Mouse (Mus musculus) bone marrow macrophage, adult 2 months (primary cell): Measurements from ENCODE around the gene Hes6.

ENCODE experiments used
- CTCF ChIP-seq: IDR thresholded peaks from 2 replicates; pipeline ENCODE4 v1.5.1; 2012; ENCODE audit warnings: low read depth, mild to moderate bottlenecking, low read length, moderate library complexity
- POLR2A ChIP-seq: IDR thresholded peaks from 2 replicates; pipeline ENCODE4 v1.6.1; 2012; ENCODE audit warnings: mild to moderate bottlenecking, low read depth, low read length, borderline replicate concordance

GRCm38 (mm10) chr1:91453932-91454331 is 40.1 kb upstream of the Hes6 start:
- TF ChIP-seq POLR2A, result no peak
- TF ChIP-seq CTCF, result no peak
